Mouse (Mus musculus) left cerebral cortex, adult 8-10 months (tissue): ENCODE data around the gene 4833427G06Rik. TPM values are rescaled to one million over a fixed set of nuclear protein-coding genes. Genes with fewer than 3 reads are reported as not detected.
A peak's percentile ranks its signal among the peaks of the same experiment; 100 is the strongest.
"Not testable (repeated sequence)": the region's sequence is repeated elsewhere in the genome, so short reads cannot be mapped to it uniquely, and the experiment has no call there.

Experiments used
- DNase-seq, 2 experiments: peaks; one replicate each; pipeline ENCODE4 v3.0.0; 2022; ENCODE audit warnings: low spot score in 2 of 2
- total RNA-seq, 4 experiments: library from RNA; stranded (reverse); gene quantifications; 2 replicates each; pipeline ENCODE4 v1.2.4; 2022

4833427G06Rik gene
- total RNA-seq, result under 1 TPM in 1 of 4 experiments, not detected in 3; 0.39 TPM

GRCm38 (mm10) chr9:51101756-51102425, at the start of gene 4833427G06Rik:
Gene 4833427G06Rik (minus strand): TSS chr9:51102078.
- DNase-seq, result peak in 1 of 2 experiments; percentile 8

GRCm38 (mm10) chr9:51147294-51147693, 45.4 kb upstream of the 4833427G06Rik start:
- no peak for DNase-seq

GRCm38 (mm10) chr9:51146496-51146895, 44.6 kb upstream of the 4833427G06Rik start:
- no peak for DNase-seq

- DNase-seq, result no peak
Observed at GRCm38 (mm10) chr9:51144218-51144617, 42.3 kb upstream of the 4833427G06Rik start.

GRCm38 (mm10) chr9:51143437-51143836, 41.6 kb upstream of the 4833427G06Rik start:
- DNase-seq, result no peak

GRCm38 (mm10) chr9:51140711-51141110, 38.8 kb upstream of the 4833427G06Rik start:
- DNase-seq, result no peak

GRCm38 (mm10) chr9:51139401-51139800, 37.5 kb upstream of the 4833427G06Rik start:
- DNase-seq, result not testable (repeated sequence)

- no peak for DNase-seq
Observed at GRCm38 (mm10) chr9:51138301-51138700, 36.4 kb upstream of the 4833427G06Rik start.

- no peak for DNase-seq
Observed at GRCm38 (mm10) chr9:51137836-51138235, 36.0 kb upstream of the 4833427G06Rik start.

GRCm38 (mm10) chr9:51137432-51137831, 35.6 kb upstream of the 4833427G06Rik start:
- no peak for DNase-seq

GRCm38 (mm10) chr9:51136985-51137384, 35.1 kb upstream of the 4833427G06Rik start:
- DNase-seq, result peak in 1 of 2 experiments; percentile 12

GRCm38 (mm10) chr9:51114767-51115166, 12.9 kb upstream of the 4833427G06Rik start:
- DNase-seq, result no peak

GRCm38 (mm10) chr9:51105751-51106150, 3.9 kb upstream of the 4833427G06Rik start:
- DNase-seq, result no peak

GRCm38 (mm10) chr9:51103808-51104514, 2.1 kb upstream of the 4833427G06Rik start:
- DNase-seq, result no peak

- DNase-seq, result peak; percentile 15 to 21
Observed at GRCm38 (mm10) chr9:51102963-51103807, 1.3 kb upstream of the 4833427G06Rik start.

GRCm38 (mm10) chr9:51096306-51096705, 5.6 kb downstream of the 4833427G06Rik start:
- no peak for DNase-seq

- no peak for DNase-seq
Observed at GRCm38 (mm10) chr9:51093697-51094096, 8.2 kb downstream of the 4833427G06Rik start.

GRCm38 (mm10) chr9:51081614-51082013, 20.3 kb downstream of the 4833427G06Rik start:
- no peak for DNase-seq

- peak in 1 of 2 experiments; percentile 28 for DNase-seq
Observed at GRCm38 (mm10) chr9:51076979-51077315, 24.9 kb downstream of the 4833427G06Rik start, which contains the start of gene Layn. Gene Layn (minus strand): TSS chr9:51077094.

- DNase-seq, result no peak
Observed at GRCm38 (mm10) chr9:51076300-51076978, 25.4 kb downstream of the 4833427G06Rik start.

- DNase-seq, result no peak
Observed at GRCm38 (mm10) chr9:51075780-51076179, 26.1 kb downstream of the 4833427G06Rik start.
